Mouse (Mus musculus) lung, postnatal 36 days (tissue): ENCODE measurements at regions not wholly inside any gene's neighbourhood (a gene's known extent, or its start where the extent isn't known, plus 50 kb on each side); places are given as distances from the start of the nearest gene placed in this dataset.

Experiments
- DNase-seq: peaks from one replicate; pipeline ENCODE4 v3.0.0; 2022; ENCODE audit warnings: mixed read lengths

DNA sequence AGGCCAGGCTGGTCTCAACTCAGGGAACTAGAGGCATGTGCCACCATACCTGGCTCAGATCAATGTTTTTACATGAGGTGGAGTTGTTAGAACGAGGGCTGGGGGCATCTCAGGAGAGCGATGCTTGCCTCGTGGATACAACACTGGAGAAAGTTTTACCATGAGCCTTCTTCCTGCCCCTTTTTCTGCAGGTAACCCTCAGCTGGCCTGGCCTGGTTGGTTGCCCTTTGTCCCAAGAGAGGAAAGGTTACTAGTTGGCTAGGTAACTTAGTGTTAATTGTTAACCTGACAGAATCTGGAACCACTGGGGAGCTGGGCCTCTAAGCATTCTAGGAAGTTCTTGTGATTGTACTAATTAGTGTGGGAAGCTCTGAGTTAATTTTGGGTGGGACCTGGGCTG is 81.0 kb upstream of the Sertad2 start:
- DNase-seq = no peak

- no peak for DNase-seq
These were observed 79.8 kb upstream of the Sertad2 start for GRCm38 (mm10) chr11:20463173-20463681.

GRCm38 (mm10) chr11:20464564-20464963 is 78.5 kb upstream of the Sertad2 start:
- peak; percentile 52 for DNase-seq

DNA sequence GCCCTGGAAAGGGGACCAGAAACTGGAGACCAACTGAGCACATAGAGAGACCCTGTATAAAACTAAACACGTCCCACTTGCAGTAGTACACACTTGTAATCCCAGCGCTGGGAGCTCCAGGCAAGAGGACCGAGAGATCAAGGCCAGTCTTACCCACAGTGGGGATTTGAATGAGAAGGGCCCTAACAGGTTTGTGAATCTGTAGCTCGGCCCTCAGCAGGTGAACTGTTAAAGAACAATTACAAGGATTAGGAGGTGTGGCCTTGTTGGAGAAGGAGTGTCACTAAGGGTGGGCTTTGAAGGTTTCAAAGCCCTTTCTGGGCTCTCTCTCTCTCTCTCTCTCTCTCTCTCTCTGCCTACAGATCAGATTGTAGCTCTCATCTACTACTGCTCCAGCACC is 76.5 kb upstream of the Sertad2 start:
- DNase-seq = no peak

DNA sequence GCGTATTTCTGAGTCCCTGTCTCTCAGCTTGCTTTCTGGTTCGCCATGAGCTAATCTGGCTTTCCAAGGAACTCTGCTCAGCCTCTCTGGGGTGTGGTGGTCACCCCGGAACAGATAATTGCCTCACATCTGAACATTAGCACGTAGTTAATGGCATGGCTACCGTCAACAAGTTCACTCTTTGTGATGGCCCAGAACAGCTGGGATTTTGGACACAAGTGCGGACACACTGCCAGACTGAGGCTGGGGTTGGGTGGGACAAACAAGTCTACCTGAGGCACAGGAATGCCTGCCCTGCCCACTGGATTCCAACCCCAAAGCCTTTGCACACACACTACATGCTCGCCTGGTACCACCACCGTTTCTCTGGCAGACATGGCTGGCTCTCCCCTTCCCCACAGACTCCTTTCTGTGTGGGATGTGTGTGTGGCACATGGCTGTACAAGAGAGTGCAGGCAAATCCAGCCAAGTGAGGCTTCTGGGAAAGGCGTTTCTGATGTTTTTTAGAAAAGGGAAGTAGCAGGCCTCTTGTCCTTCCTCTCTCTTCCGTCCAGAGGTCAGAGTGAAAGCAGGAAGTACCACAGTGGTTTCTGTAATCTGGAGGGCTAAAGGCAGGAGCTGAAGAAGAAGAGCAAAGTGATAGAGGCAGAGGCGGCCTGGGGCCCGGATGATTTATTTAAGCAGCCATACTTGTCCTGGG is 74.6 kb upstream of the Sertad2 start:
- DNase-seq = peak; percentile 60

DNA sequence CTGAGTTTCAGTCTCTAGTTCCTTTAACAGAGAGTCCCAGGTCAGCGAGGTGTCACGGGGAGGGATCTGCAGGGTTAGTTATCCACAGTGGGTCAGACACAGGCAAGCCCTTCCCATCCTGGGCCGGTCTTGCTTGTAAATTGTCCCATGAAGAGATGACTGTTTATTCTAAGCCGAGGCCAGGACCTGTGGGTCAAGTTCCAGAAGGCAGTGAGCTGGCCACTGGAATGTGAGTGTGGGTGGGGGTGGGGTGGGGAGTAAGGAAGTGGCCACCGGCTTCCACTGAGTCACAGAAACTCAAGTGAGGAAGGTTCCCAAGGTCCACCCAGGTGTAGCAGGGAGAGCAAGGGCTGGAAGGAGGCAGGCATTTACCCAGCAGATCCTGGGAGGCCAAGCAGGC is 73.7 kb upstream of the Sertad2 start:
- peak; percentile 44 for DNase-seq

DNA sequence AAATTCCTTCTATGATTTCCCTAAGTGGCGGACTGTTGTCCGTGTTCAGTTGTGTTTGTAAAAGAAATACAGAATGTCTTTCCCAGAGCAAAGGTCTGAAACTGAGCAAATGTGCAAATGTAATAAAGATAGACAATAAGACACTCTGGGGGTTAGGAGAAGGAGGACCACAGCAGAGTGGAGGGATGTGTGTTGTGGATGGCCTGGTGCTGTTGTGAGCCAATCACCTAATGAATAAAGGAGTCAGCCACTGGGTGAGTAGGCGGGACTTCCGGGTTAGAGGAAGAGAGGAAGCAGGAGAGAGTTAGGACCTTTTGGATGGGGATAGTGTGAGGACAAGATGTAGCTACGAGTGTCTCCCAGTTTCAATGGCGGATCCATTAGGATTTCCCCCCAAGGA is 72.7 kb upstream of the Sertad2 start:
- DNase-seq = peak; percentile 57

- no peak for DNase-seq
These were observed 70.7 kb upstream of the Sertad2 start for GRCm38 (mm10) chr11:20472336-20472735.

GRCm38 (mm10) chr11:20475629-20476028 is 67.4 kb upstream of the Sertad2 start:
- no peak for DNase-seq

DNA sequence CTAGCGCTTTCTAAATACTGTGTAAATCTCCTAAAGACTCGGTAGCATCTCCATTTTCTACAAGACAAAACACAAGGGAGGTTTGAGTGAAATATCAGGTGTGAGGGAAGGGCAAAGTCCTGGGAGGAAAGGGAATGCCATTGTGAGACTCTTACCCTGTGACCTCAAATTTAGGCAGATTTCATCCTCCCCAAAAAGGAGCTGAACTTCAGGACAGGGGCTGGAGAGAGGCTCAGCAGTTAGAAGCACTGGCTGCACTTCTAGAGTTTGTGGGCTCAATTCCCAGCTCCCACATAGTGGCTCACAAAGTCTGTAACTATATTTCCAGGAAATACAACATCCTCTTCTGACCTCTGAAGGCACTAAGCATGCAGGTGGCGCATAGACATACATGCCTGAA is 66.6 kb upstream of the Sertad2 start:
- no peak for DNase-seq

GRCm38 (mm10) chr11:20477183-20478037 is 65.6 kb upstream of the Sertad2 start:
- peak; percentile 76 for DNase-seq

- no peak for DNase-seq
These were observed 62.4 kb upstream of the Sertad2 start for GRCm38 (mm10) chr11:20480632-20481031.

- DNase-seq = peak; percentile 65
These were observed 57.7 kb upstream of the Sertad2 start for GRCm38 (mm10) chr11:20485371-20485770.
